ENCODE assay signal across 16 mouse cellular contexts in the genomic region with DNA sequence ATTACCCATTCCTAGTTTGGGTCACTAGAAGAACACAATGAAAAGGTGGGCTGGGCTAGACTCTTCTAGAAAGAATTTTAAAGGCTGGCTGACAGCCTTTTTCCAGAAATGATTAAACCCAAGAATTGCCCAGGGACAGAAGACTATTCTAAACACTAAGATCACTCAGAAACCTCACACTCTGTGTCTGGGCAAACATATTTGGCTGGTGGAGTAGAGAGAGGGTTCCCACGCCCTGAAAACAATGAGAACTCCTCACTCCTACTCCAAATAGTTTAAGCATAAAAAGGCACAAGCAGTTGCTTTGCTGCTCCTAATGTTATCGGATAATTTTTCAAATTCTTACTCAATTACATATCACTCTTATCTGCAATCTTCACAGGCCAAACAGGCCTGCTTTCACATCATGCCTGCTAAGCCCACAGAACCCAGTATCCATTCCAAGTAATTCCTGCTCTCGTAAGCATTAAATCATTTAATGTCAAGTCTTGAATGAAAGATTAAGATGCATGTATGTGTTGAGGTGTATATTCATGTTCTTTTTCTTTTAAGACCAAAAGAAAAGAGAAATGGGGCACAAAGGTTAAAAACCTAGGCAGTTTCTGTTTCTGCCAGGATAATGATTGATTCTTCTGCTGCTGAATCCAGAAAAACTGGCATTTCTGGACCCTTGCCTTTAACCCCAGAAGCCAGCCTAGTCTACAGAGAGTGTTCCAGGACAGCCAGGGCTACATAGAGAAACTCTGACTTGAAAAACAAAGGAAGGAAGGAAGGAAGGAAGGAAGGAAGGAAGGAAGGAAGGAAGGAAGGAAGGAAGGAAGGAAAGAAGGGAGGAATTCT. TPM values are rescaled to one million over a fixed set of nuclear protein-coding genes. Genes with fewer than 3 reads are reported as not detected.
DNase-seq lines count a peak whose midpoint lies in the region; ATAC-seq and TF ChIP-seq lines count a peak whose summit lies in the region.
"Had no signal": no experiment of that assay in that cellular context is flagged by ENCODE, and none has a peak within 500 bp of the region (broad histone marks: within the 10 kb centered on the region; RNA-seq: fewer than 3 reads in every experiment).

No protein-coding gene starts in this region.

- 65% methylated on average over 3 of the region's 3 CpGs for WGBS in heart, embryonic 12.5 days
- 75% methylated on average over 3 of the region's 3 CpGs for WGBS in heart, embryonic 11.5 days (ENCODE audit: insufficient replicate concordance)
- WGBS in liver, adult 2 months = 25% methylated on average over 3 of the region's 3 CpGs
- WGBS in liver, embryonic 12.5 days (ENCODE audit: insufficient replicate concordance) = 68% methylated on average over 3 of the region's 3 CpGs
- 51% methylated on average over 3 of the region's 3 CpGs for WGBS in stomach, embryonic 15.5 days

- peak; percentile 87 for DNase-seq in liver, adult 2 months (ENCODE audit: extremely low read depth, low read depth, low spot score)
- DNase-seq in thymus, postnatal 14 days = no peak
- DNase-seq: cerebellum, adult 9-10 months; heart, postnatal 14 days; lung, postnatal 14 days; retina, postnatal 1 day; spleen, adult 18-20 months had no signal

- no peaks in the 10 kb centered on the region for H3K36me3 ChIP-seq in heart, embryonic 12.5 days
- no peaks in the 10 kb centered on the region for H3K36me3 ChIP-seq in heart, embryonic 11.5 days (ENCODE audit: control insufficient read depth, insufficient read depth, low read length)
- no peaks in the 10 kb centered on the region; the same call in 1 of the 2 replicates for H3K36me3 ChIP-seq in liver, adult 2 months (ENCODE audit: control insufficient read depth, insufficient read depth, low read length)
- H3K36me3 ChIP-seq in liver, embryonic 12.5 days = no peaks in the 10 kb centered on the region
- H3K36me3 ChIP-seq in stomach, embryonic 15.5 days = no peaks in the 10 kb centered on the region
- H3K36me3 ChIP-seq: midbrain, embryonic 15.5 days; neural tube, embryonic 13.5 days had no signal

- peaks cover 16% of the 10 kb centered on the region; the same call in 1 of the 2 replicates for H3K79me2 ChIP-seq in liver, adult 2 months (ENCODE audit: control insufficient read depth, insufficient read depth, low read length)

- H3K4me3 ChIP-seq in heart, embryonic 12.5 days = no peak overlapping the region
- H3K4me3 ChIP-seq in heart, embryonic 11.5 days (ENCODE audit: low read depth, low read length) = no peak overlapping the region
- no peak overlapping the region for H3K4me3 ChIP-seq in liver, adult 2 months (ENCODE audit: insufficient read depth, low read depth, low read length)
- no peak overlapping the region for H3K4me3 ChIP-seq in liver, embryonic 12.5 days
- no peak overlapping the region for H3K4me3 ChIP-seq in bone marrow macrophage, adult 2 months (ENCODE audit: insufficient read depth, low read length)
- H3K4me3 ChIP-seq in stomach, embryonic 15.5 days (replicated peaks) = no peak overlapping the region
- H3K4me3 ChIP-seq: limb, embryonic 12.5 days; midbrain, embryonic 15.5 days; neural tube, embryonic 13.5 days had no signal

- 0 out of 2 replicates have a peak overlapping the region, but pooled peaks have one; percentile 23 for H3K27ac ChIP-seq in heart, embryonic 12.5 days (ENCODE audit: poor library complexity, severe bottlenecking)
- no peak overlapping the region for H3K27ac ChIP-seq in heart, embryonic 11.5 days (ENCODE audit: low read depth, low read length)
- peak overlapping the region; percentile 60 for H3K27ac ChIP-seq in liver, adult 2 months (replicated peaks; ENCODE audit: insufficient read depth, low read depth, low read length)
- no peak overlapping the region for H3K27ac ChIP-seq in liver, embryonic 12.5 days
- H3K27ac ChIP-seq in bone marrow macrophage, adult 2 months (ENCODE audit: insufficient read depth, low read depth, low read length) = peak overlapping the region; percentile 37
- peak overlapping the region; percentile 54 for H3K27ac ChIP-seq in stomach, embryonic 15.5 days
- H3K27ac ChIP-seq: limb, embryonic 12.5 days; midbrain, embryonic 15.5 days; neural tube, embryonic 13.5 days had no signal

- no peak overlapping the region for H3K9ac ChIP-seq in heart, embryonic 12.5 days
- H3K9ac ChIP-seq in heart, embryonic 11.5 days (ENCODE audit: low read depth, low read length) = no peak overlapping the region
- H3K9ac ChIP-seq in liver, adult 2 months (ENCODE audit: low read depth, low read length) = no peak overlapping the region
- no peak overlapping the region for H3K9ac ChIP-seq in liver, embryonic 12.5 days
- H3K9ac ChIP-seq in stomach, embryonic 15.5 days = no peak overlapping the region
- H3K9ac ChIP-seq: limb, embryonic 12.5 days; midbrain, embryonic 15.5 days; neural tube, embryonic 13.5 days had no signal

- H3K27me3 ChIP-seq in heart, embryonic 12.5 days (replicated peaks) = no peaks in the 10 kb centered on the region
- no peaks in the 10 kb centered on the region for H3K27me3 ChIP-seq in heart, embryonic 11.5 days (ENCODE audit: control insufficient read depth, insufficient read depth, low read length)
- H3K27me3 ChIP-seq in liver, adult 2 months (ENCODE audit: control insufficient read depth, insufficient read depth, low read length) = no peaks in the 10 kb centered on the region
- H3K27me3 ChIP-seq in liver, embryonic 12.5 days (replicated peaks) = no peaks in the 10 kb centered on the region
- H3K27me3 ChIP-seq in stomach, embryonic 15.5 days (replicated peaks) = no peaks in the 10 kb centered on the region
- H3K27me3 ChIP-seq: limb, embryonic 12.5 days; midbrain, embryonic 15.5 days; neural tube, embryonic 13.5 days had no signal

- TF ChIP-seq CTCF in liver, adult 2 months (IDR thresholded peaks at IDR 0.05; ENCODE audit: low read depth, low read length) = no peak
- no peak for TF ChIP-seq CTCF in bone marrow macrophage, adult 2 months (IDR thresholded peaks at IDR 0.05; ENCODE audit: low read depth, low read length)

- H3K9me3 ChIP-seq in heart, embryonic 12.5 days (replicated peaks) = no peaks in the 10 kb centered on the region
- H3K9me3 ChIP-seq in heart, embryonic 11.5 days (replicated peaks; ENCODE audit: control insufficient read depth, low read length) = no peaks in the 10 kb centered on the region
- H3K9me3 ChIP-seq in liver, embryonic 12.5 days (replicated peaks) = no peaks in the 10 kb centered on the region
- H3K9me3 ChIP-seq in stomach, embryonic 15.5 days = no peaks in the 10 kb centered on the region
- H3K9me3 ChIP-seq: limb, embryonic 12.5 days; midbrain, embryonic 15.5 days; neural tube, embryonic 13.5 days had no signal

- peaks cover 28% of the 10 kb centered on the region for H3K4me1 ChIP-seq in heart, embryonic 12.5 days (replicated peaks)
- 0 out of 2 replicates have a peak, but pooled peaks cover 6% of the 10 kb centered on the region for H3K4me1 ChIP-seq in heart, embryonic 11.5 days (ENCODE audit: control insufficient read depth, insufficient read depth, low read length)
- H3K4me1 ChIP-seq in liver, adult 2 months (ENCODE audit: control insufficient read depth, insufficient read depth, low read length) = peaks cover 13% of the 10 kb centered on the region; the same call in 1 of the 2 replicates
- peaks cover 10% of the 10 kb centered on the region; the same call in 1 of the 2 replicates for H3K4me1 ChIP-seq in liver, embryonic 12.5 days
- peaks cover 30% of the 10 kb centered on the region for H3K4me1 ChIP-seq in bone marrow macrophage, adult 2 months (ENCODE audit: control insufficient read depth, insufficient read depth, low read length)
- no peaks in the 10 kb centered on the region for H3K4me1 ChIP-seq in stomach, embryonic 15.5 days
- H3K4me1 ChIP-seq: limb, embryonic 12.5 days had no signal

- no peak overlapping the region for H3K4me2 ChIP-seq in heart, embryonic 12.5 days
- no peak overlapping the region for H3K4me2 ChIP-seq in heart, embryonic 11.5 days
- no peak overlapping the region for H3K4me2 ChIP-seq in liver, embryonic 12.5 days
- H3K4me2 ChIP-seq in stomach, embryonic 15.5 days = no peak overlapping the region
- H3K4me2 ChIP-seq: limb, embryonic 12.5 days; midbrain, embryonic 15.5 days; neural tube, embryonic 13.5 days had no signal

- no peak for ATAC-seq in heart, embryonic 12.5 days (ENCODE audit: insufficient number of reproducible peaks, low FRiP score)
- ATAC-seq in heart, embryonic 11.5 days (replicated peaks; ENCODE audit: insufficient number of reproducible peaks, low FRiP score, low TSS enrichment) = no peak
- no peak for ATAC-seq in liver, embryonic 12.5 days
- no peak for ATAC-seq in stomach, embryonic 15.5 days (ENCODE audit: insufficient read depth, low FRiP score, low read depth)
- ATAC-seq: inflammation-experienced regulatory T-cells, adult 6 months; midbrain, embryonic 15.5 days had no signal

- TF ChIP-seq POLR2A in liver, adult 2 months (IDR thresholded peaks at IDR 0.05; ENCODE audit: extremely low read depth, insufficient read depth, low read length) = no peak
- TF ChIP-seq POLR2A in bone marrow macrophage, adult 2 months (IDR thresholded peaks at IDR 0.05; ENCODE audit: borderline replicate concordance, low read depth, low read length) = no peak

RNA-seq across cellular contexts. Expression of gene Srgap2, which starts 15.3 kb away (rescaled TPM):
- 18.6 and 24.3 TPM in 2 replicates for polyA plus RNA-seq in heart, embryonic 12.5 days (2016; fragmentation: Nextera tagmentation; extraction: Ambion mirVana)
- 19.4 and 23.3 TPM in 2 replicates for polyA plus RNA-seq in heart, embryonic 11.5 days (2014; fragmentation: Nextera tagmentation; extraction: Ambion mirVana)
- 6.6 and 10.6 TPM in 2 replicates for total RNA-seq in liver, adult 2 months (2014; rRNA removed)
- polyA plus RNA-seq in liver, adult 2 months (2012; rRNA removed) = 5.8 and 7.4 TPM in 2 replicates
- polyA plus RNA-seq in liver, embryonic 12.5 days (2016; fragmentation: Nextera tagmentation; extraction: Ambion mirVana) = 5.8 and 7.8 TPM in 2 replicates
- polyA plus RNA-seq in bone marrow macrophage, adult 2 months (2012; ENCODE audit: insufficient read depth, insufficient read length, missing spikeins) = 173 and 188 TPM in 2 replicates
- 9.5 and 13.0 TPM in 2 replicates for polyA plus RNA-seq in stomach, embryonic 15.5 days (2015; fragmentation: Nextera tagmentation; extraction: Ambion mirVana)

RNA-seq across cellular contexts. Expression of gene Fam72a, which starts 15.8 kb away (rescaled TPM):
- 3.2 and 3.4 TPM in 2 replicates for polyA plus RNA-seq in heart, embryonic 12.5 days (2016; fragmentation: Nextera tagmentation; extraction: Ambion mirVana)
- 3.2 and 3.4 TPM in 2 replicates for polyA plus RNA-seq in heart, embryonic 11.5 days (2014; fragmentation: Nextera tagmentation; extraction: Ambion mirVana)
- 0.65 and 1.0 TPM in 2 replicates for total RNA-seq in liver, adult 2 months (2014; rRNA removed)
- 0.19 and 0.24 TPM in 2 replicates for polyA plus RNA-seq in liver, adult 2 months (2012; rRNA removed)
- polyA plus RNA-seq in liver, embryonic 12.5 days (2016; fragmentation: Nextera tagmentation; extraction: Ambion mirVana) = 3.4 and 3.7 TPM in 2 replicates
- polyA plus RNA-seq in bone marrow macrophage, adult 2 months (2012; ENCODE audit: insufficient read depth, insufficient read length, missing spikeins) = 3.0 and 4.2 TPM in 2 replicates
- 3.0 and 3.1 TPM in 2 replicates for polyA plus RNA-seq in stomach, embryonic 15.5 days (2015; fragmentation: Nextera tagmentation; extraction: Ambion mirVana)

Comparison
In these comparisons a context has a peak if more than half of its experiments do, and no peak if none do; other contexts are left out.
1. H3K27ac ChIP-seq: peak in heart, embryonic 12.5 days (single experiment), liver, adult 2 months (single experiment), bone marrow macrophage, adult 2 months (single experiment) and stomach, embryonic 15.5 days (single experiment); none in heart, embryonic 11.5 days (single experiment) and liver, embryonic 12.5 days (single experiment).